Mouse (Mus musculus) T-helper 2 cell (primary cell): Measurements from ENCODE around the gene Amy1.
"Not testable (repeated sequence)": the region's sequence is repeated elsewhere in the genome, so short reads cannot be mapped to it uniquely, and the experiment has no call there.

Experiments used
- in situ Hi-C: fragments of 300-600 bp; cut with MboI, MseI; formaldehyde crosslinking; loops from one replicate; pipeline ENCODE4 v1.15.1; 2025; ENCODE audit warnings: high pct_unique_total_duplicates

The Amy1 gene

GRCm38 (mm10) chr3:113606599-113606998 is at the start of gene Amy1:
Amy1 (minus strand) TSS chr3:113606699.
- in situ Hi-C loops = no loop called here

GRCm38 (mm10) chr3:113654335-113654734 is 47.8 kb upstream of the Amy1 start:
- in situ Hi-C loops = no loop called here

GRCm38 (mm10) chr3:113651386-113651785 is 44.9 kb upstream of the Amy1 start:
- in situ Hi-C loops = not testable (repeated sequence)

GRCm38 (mm10) chr3:113639545-113639944 is 33.0 kb upstream of the Amy1 start:
- in situ Hi-C loops = no loop called here

GRCm38 (mm10) chr3:113634220-113634619 is 27.7 kb upstream of the Amy1 start:
- in situ Hi-C loops = no loop called here

GRCm38 (mm10) chr3:113631611-113632010 is 25.1 kb upstream of the Amy1 start:
- in situ Hi-C loops = no loop called here

GRCm38 (mm10) chr3:113630564-113630963 is 24.1 kb upstream of the Amy1 start:
- in situ Hi-C loops = no loop called here

GRCm38 (mm10) chr3:113629606-113630359 is 23.3 kb upstream of the Amy1 start, which contains the start of gene Rnpc3:
Rnpc3 (minus strand) TSS chr3:113630149.
- in situ Hi-C loops = no loop called here

- in situ Hi-C loops = no loop called here
Measured at GRCm38 (mm10) chr3:113590844-113591243, 15.7 kb downstream of the Amy1 start.

GRCm38 (mm10) chr3:113574578-113574977 is 31.9 kb downstream of the Amy1 start:
- in situ Hi-C loops = loop anchor here (25.0 kb wide), 2 partner anchors 237 to 1912 kb away; no protein-coding TSS in a partner anchor

- in situ Hi-C loops = loop anchor here (25.0 kb wide), 2 partner anchors 237 to 1912 kb away; no protein-coding TSS in a partner anchor
Measured at GRCm38 (mm10) chr3:113574138-113574537, 32.4 kb downstream of the Amy1 start.

GRCm38 (mm10) chr3:113572158-113572557 is 34.3 kb downstream of the Amy1 start:
- in situ Hi-C loops = loop anchor here (25.0 kb wide), 2 partner anchors 235 to 1910 kb away; no protein-coding TSS in a partner anchor

- in situ Hi-C loops = loop anchor here (25.0 kb wide), 3 partner anchors 377 to 752 kb away; no protein-coding TSS in a partner anchor
Measured at GRCm38 (mm10) chr3:113539692-113540091, 66.8 kb downstream of the Amy1 start.

GRCm38 (mm10) chr3:113532328-113532727 is 74.2 kb downstream of the Amy1 start, which contains the start of gene Amy2a1:
Amy2a1 (minus strand) TSS chr3:113532428.
- in situ Hi-C loops = loop anchor here (25.0 kb wide), 3 partner anchors 370 to 745 kb away; no protein-coding TSS in a partner anchor
